22 mouse cellular contexts compared by ENCODE assay signal in the genomic region with DNA sequence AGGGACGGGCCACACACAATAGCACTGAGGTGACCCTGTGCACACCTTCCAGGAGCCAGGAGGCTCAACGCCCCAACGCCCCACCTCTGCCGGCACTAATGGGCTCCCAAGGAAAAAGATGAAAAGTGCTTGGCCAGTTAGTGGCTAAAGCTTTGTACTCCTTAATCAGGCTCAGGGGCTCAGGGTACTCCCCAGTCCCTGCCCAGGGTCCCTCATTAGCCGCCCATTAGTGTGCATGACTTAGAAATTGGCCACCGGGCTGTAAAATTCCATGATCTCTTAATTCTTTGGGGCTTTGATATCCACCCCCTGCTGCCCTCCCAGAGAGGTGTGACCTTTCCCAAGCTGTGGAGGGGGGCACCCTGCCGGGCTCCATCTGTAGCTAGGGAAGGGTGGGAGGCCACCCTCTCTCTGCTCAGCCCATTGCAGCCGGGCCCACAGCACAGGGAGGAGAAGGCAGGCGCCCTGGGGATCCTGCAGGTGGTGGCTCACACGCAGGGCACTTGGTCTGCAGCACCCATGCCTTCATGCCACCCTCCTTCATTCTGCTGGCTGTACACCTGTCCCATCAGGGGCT. TPM values are rescaled to one million over a fixed set of nuclear protein-coding genes. Genes with fewer than 3 reads are reported as not detected.
DNase-seq lines count a peak whose midpoint lies in the region; ATAC-seq lines count a peak whose summit lies in the region.
"Had no signal": no experiment of that assay in that cellular context is flagged by ENCODE, and none has a peak within 500 bp of the region (broad histone marks: within the 10 kb centered on the region; RNA-seq: fewer than 3 reads in every experiment).

No protein-coding gene starts in this region.

- 45% methylated on average over 10 of the region's 10 CpGs for WGBS in lung, embryonic 15.5 days
- WGBS in embryonic facial prominence, embryonic 11.5 days: 48% methylated on average over 10 of the region's 10 CpGs
- 5% methylated on average over 10 of the region's 10 CpGs for WGBS in forebrain, embryonic 16.5 days

- no peak overlapping the region for H3K4me3 ChIP-seq in lung, embryonic 15.5 days
- H3K4me3 ChIP-seq in embryonic facial prominence, embryonic 11.5 days (ENCODE audit: low read depth, low read length): no peak overlapping the region
- no peak overlapping the region for H3K4me3 ChIP-seq in forebrain, embryonic 16.5 days (replicated peaks; ENCODE audit: low read length)
- H3K4me3 ChIP-seq: layer of hippocampus, adult 2 months; left cerebral cortex, adult 2 months; neural tube, embryonic 13.5 days had no signal

- H3K27ac ChIP-seq in lung, embryonic 15.5 days: no peak overlapping the region
- no peak overlapping the region for H3K27ac ChIP-seq in embryonic facial prominence, embryonic 11.5 days (replicated peaks; ENCODE audit: low read depth, low read length)
- no peak overlapping the region for H3K27ac ChIP-seq in forebrain, embryonic 16.5 days (ENCODE audit: low read length)
- H3K27ac ChIP-seq: kidney, postnatal 0 days; layer of hippocampus, adult 2 months; left cerebral cortex, adult 2 months; macrophage; neural tube, embryonic 13.5 days; stomach, postnatal 0 days had no signal

- no peaks in the 10 kb centered on the region for H3K27me3 ChIP-seq in lung, embryonic 15.5 days
- H3K27me3 ChIP-seq in embryonic facial prominence, embryonic 11.5 days (ENCODE audit: control insufficient read depth, insufficient read depth, low read length): no peaks in the 10 kb centered on the region
- no peaks in the 10 kb centered on the region for H3K27me3 ChIP-seq in forebrain, embryonic 16.5 days (replicated peaks; ENCODE audit: control insufficient read depth, insufficient read depth, low read length)
- H3K27me3 ChIP-seq: neural tube, embryonic 13.5 days had no signal

- no peaks in the 10 kb centered on the region for H3K9me3 ChIP-seq in lung, embryonic 15.5 days
- no peaks in the 10 kb centered on the region for H3K9me3 ChIP-seq in embryonic facial prominence, embryonic 11.5 days (replicated peaks; ENCODE audit: control insufficient read depth, low read length)
- no peaks in the 10 kb centered on the region for H3K9me3 ChIP-seq in forebrain, embryonic 16.5 days (ENCODE audit: control insufficient read depth, low read length)
- H3K9me3 ChIP-seq: neural tube, embryonic 13.5 days had no signal

- peaks cover 19% of the 10 kb centered on the region for H3K36me3 ChIP-seq in lung, embryonic 15.5 days
- no peaks in the 10 kb centered on the region for H3K36me3 ChIP-seq in embryonic facial prominence, embryonic 11.5 days (replicated peaks; ENCODE audit: control insufficient read depth, insufficient read depth, low read depth, low read length)
- peaks cover 2% of the 10 kb centered on the region; the same call in 1 of the 2 replicates for H3K36me3 ChIP-seq in forebrain, embryonic 16.5 days (ENCODE audit: control insufficient read depth, insufficient read depth)

- ATAC-seq in lung, embryonic 15.5 days (ENCODE audit: borderline replicate concordance, extremely low read depth, low FRiP score, low TSS enrichment): peak; percentile 25; the same call in 1 of the 2 replicates
- peak; percentile 32; the same call in 1 of the 2 replicates for ATAC-seq in embryonic facial prominence, embryonic 11.5 days (replicated peaks; ENCODE audit: insufficient number of reproducible peaks, low FRiP score, low TSS enrichment, low read depth)
- peak; percentile 49; the same call in 1 of the 2 replicates for ATAC-seq in forebrain, embryonic 16.5 days
- ATAC-seq: hindbrain, embryonic 16.5 days; intestine, postnatal 0 days; liver, postnatal 0 days had no signal

- no peaks in the 10 kb centered on the region for H3K4me1 ChIP-seq in lung, embryonic 15.5 days
- peaks cover 2% of the 10 kb centered on the region; the same call in 1 of the 2 replicates for H3K4me1 ChIP-seq in embryonic facial prominence, embryonic 11.5 days (ENCODE audit: control insufficient read depth, insufficient read depth, low read length)
- H3K4me1 ChIP-seq in forebrain, embryonic 16.5 days (replicated peaks; ENCODE audit: control insufficient read depth, insufficient read depth, low read length): peaks cover 8% of the 10 kb centered on the region

- no peak overlapping the region for H3K9ac ChIP-seq in lung, embryonic 15.5 days
- H3K9ac ChIP-seq in embryonic facial prominence, embryonic 11.5 days (replicated peaks; ENCODE audit: low read length): no peak overlapping the region
- H3K9ac ChIP-seq in forebrain, embryonic 16.5 days (replicated peaks; ENCODE audit: low read depth, low read length): no peak overlapping the region
- H3K9ac ChIP-seq: liver, postnatal 0 days; neural tube, embryonic 13.5 days had no signal

- no peak for DNase-seq in lung, postnatal 25 days (ENCODE audit: low spot score)
- peak; percentile 40 for DNase-seq in cerebellum, adult 9-10 months
- DNase-seq in embryonic facial prominence, embryonic 11.5 days (ENCODE audit: low spot score): no peak
- no peak for DNase-seq in layer of hippocampus, adult 9-10 months (ENCODE audit: low spot score)
- no peak for DNase-seq in urinary bladder, adult 2 months (ENCODE audit: low spot score)
- no peak for DNase-seq in thymus, adult 18-20 months
- DNase-seq: embryo, embryonic 11 days; heart, postnatal 36 days; liver, postnatal 0 days; right cerebral cortex, postnatal 25 days; thymus, postnatal 25 days had no signal

- H3K4me2 ChIP-seq in lung, embryonic 15.5 days: no peak overlapping the region
- no peak overlapping the region for H3K4me2 ChIP-seq in embryonic facial prominence, embryonic 11.5 days (ENCODE audit: low read depth, low read length)
- H3K4me2 ChIP-seq in forebrain, embryonic 16.5 days (ENCODE audit: low read length): no peak overlapping the region
- H3K4me2 ChIP-seq: heart, embryonic 11.5 days; neural tube, embryonic 13.5 days had no signal

RNA-seq across cellular contexts. Expression of gene Slc38a8, which starts 1.8 kb away (rescaled TPM):
- not detected in 2 replicates for polyA plus RNA-seq in lung, embryonic 15.5 days (2015; fragmentation: Nextera tagmentation; extraction: Ambion mirVana)
- polyA plus RNA-seq in embryonic facial prominence, embryonic 11.5 days (2014; fragmentation: Nextera tagmentation; extraction: Ambion mirVana): 1.8 and 4.7 TPM in 2 replicates
- not detected in 2 replicates for polyA plus RNA-seq in forebrain, embryonic 16.5 days (2015; fragmentation: Nextera tagmentation; extraction: Ambion mirVana)
- polyA plus RNA-seq in urinary bladder, adult 2 months (2012; rRNA removed): 0.04 and 0.08 TPM in 2 replicates
- polyA plus RNA-seq: heart, embryonic 11.5 days; hindbrain, embryonic 16.5 days; kidney, postnatal 0 days; liver, postnatal 0 days; macrophage; neural tube, embryonic 13.5 days; stomach, postnatal 0 days had no signal

RNA-seq across cellular contexts. Expression of gene Mbtps1, which starts 55.3 kb away (rescaled TPM):
- 119 and 125 TPM in 2 replicates for polyA plus RNA-seq in lung, embryonic 15.5 days (2015; fragmentation: Nextera tagmentation; extraction: Ambion mirVana)
- polyA plus RNA-seq in embryonic facial prominence, embryonic 11.5 days (2014; fragmentation: Nextera tagmentation; extraction: Ambion mirVana): 103 and 106 TPM in 2 replicates
- 66.6 and 75.9 TPM in 2 replicates for polyA plus RNA-seq in forebrain, embryonic 16.5 days (2015; fragmentation: Nextera tagmentation; extraction: Ambion mirVana)
- polyA plus RNA-seq in urinary bladder, adult 2 months (2012; rRNA removed): 90.6 and 92.1 TPM in 2 replicates

RNA-seq across cellular contexts. Expression of gene Necab2, which starts 56.8 kb away (rescaled TPM):
- 1.4 and 1.6 TPM in 2 replicates for polyA plus RNA-seq in lung, embryonic 15.5 days (2015; fragmentation: Nextera tagmentation; extraction: Ambion mirVana)
- polyA plus RNA-seq in embryonic facial prominence, embryonic 11.5 days (2014; fragmentation: Nextera tagmentation; extraction: Ambion mirVana): 9.2 and 11.9 TPM in 2 replicates
- polyA plus RNA-seq in forebrain, embryonic 16.5 days (2015; fragmentation: Nextera tagmentation; extraction: Ambion mirVana): 11.9 and 28.9 TPM in 2 replicates
- polyA plus RNA-seq in urinary bladder, adult 2 months (2012; rRNA removed): 0.08 and 0.12 TPM in 2 replicates
- polyA plus RNA-seq: liver, postnatal 0 days; macrophage had no signal
